Mouse (Mus musculus) ovary, adult 10 weeks (tissue): Measurements from ENCODE around the gene Cyp2w1. TPM values are rescaled to one million over a fixed set of nuclear protein-coding genes. Genes with fewer than 3 reads are reported as not detected.

ENCODE experiments used
- polyA plus RNA-seq: library from polyadenylated mRNA; stranded (reverse); fragments of 350-450 nt; fragmentation: Illumina TruSeq; extraction: RNeasy Lipid Tissue Mini Kit (QIAGEN cat#74804); gene quantifications from one replicate; pipeline ENCODE4 v1.2.3, GENCODE M21; 2014

Gene Cyp2w1
- polyA plus RNA-seq, result not detected

GRCm38 (mm10) chr5:139352317-139352716 is at the start of gene Cyp2w1:
TSS of gene Cyp2w1 (plus strand) at chr5:139352617.

GRCm38 (mm10) chr5:139325395-139325966 is 26.9 kb upstream of the Cyp2w1 start, which contains the start of gene Adap1:
TSS of gene Adap1 (minus strand) at chr5:139325622.

GRCm38 (mm10) chr5:139351134-139351533 is 1.3 kb upstream of the Cyp2w1 start, which contains the start of gene Cox19:
TSS of gene Cox19 (minus strand) at chr5:139351418.

GRCm38 (mm10) chr5:139377468-139378270 is 25.3 kb downstream of the Cyp2w1 start, which contains the start of gene Gpr146:
TSS of gene Gpr146 (plus strand) at chr5:139377697.

GRCm38 (mm10) chr5:139404801-139405401 is 52.5 kb downstream of the Cyp2w1 start, which contains the start of gene C130050O18Rik:
TSS of gene C130050O18Rik (plus strand) at chr5:139405280.

Other genes with a start within 250 kb of the Cyp2w1 start
- gene Prkar1b, start 202.6 kb upstream of the Cyp2w1 start, polyA plus RNA-seq, result 11.5 TPM
- gene Dnaaf5, start 202.4 kb upstream of the Cyp2w1 start, polyA plus RNA-seq, result 7.7 TPM
- 20.9 TPM for gene Sun1, start 152.0 kb upstream of the Cyp2w1 start, polyA plus RNA-seq
- gene Get4, start 100.3 kb upstream of the Cyp2w1 start, polyA plus RNA-seq, result 10.1 TPM
- gene Adap1, start 27.0 kb upstream of the Cyp2w1 start, polyA plus RNA-seq, result not detected
- 7.5 TPM for gene Cox19, start 1.2 kb upstream of the Cyp2w1 start, polyA plus RNA-seq
- gene Gpr146, start 25.1 kb downstream of the Cyp2w1 start, polyA plus RNA-seq, result 4.0 TPM
- gene C130050O18Rik, start 52.7 kb downstream of the Cyp2w1 start, polyA plus RNA-seq, result not detected
- 0.46 TPM for gene Gper1, start 70.5 kb downstream of the Cyp2w1 start, polyA plus RNA-seq
- 0.77 TPM for gene 3110082I17Rik, start 107.9 kb downstream of the Cyp2w1 start, polyA plus RNA-seq
- gene Zfand2a, start 131.9 kb downstream of the Cyp2w1 start, polyA plus RNA-seq, result 18.0 TPM
- gene Uncx, start 190.9 kb downstream of the Cyp2w1 start, polyA plus RNA-seq, result not detected